Mouse (Mus musculus) heart, embryonic 12.5 days (tissue): ENCODE measurements around the gene Spata46. TPM values are rescaled to one million over a fixed set of nuclear protein-coding genes. Genes with fewer than 3 reads are reported as not detected.

ENCODE experiments used
- ATAC-seq: fragments of 200-750 bp; cut with Nextera tagmentation; 2 replicates; pipeline ENCODE4 v1.8.0; 2017; ENCODE audit warnings: moderate TSS enrichment, moderate library complexity; ENCODE audit not compliant: insufficient number of reproducible peaks, low FRiP score
- H3K27ac ChIP-seq: fragments of 300-500 bp; sonication (generic); 2 replicates; pipeline ENCODE4 v1.5.1; 2016; ENCODE audit warnings: mild to moderate bottlenecking, moderate library complexity; ENCODE audit not compliant: poor library complexity, severe bottlenecking
- H3K27me3 ChIP-seq: fragments of 300-500 bp; sonication (generic); replicated peaks from 2 replicates; pipeline ENCODE4 v1.6.1; 2016; ENCODE audit warnings: mild to moderate bottlenecking, moderate library complexity
- H3K36me3 ChIP-seq: fragments of 300-500 bp; sonication (generic); 2 replicates; pipeline ENCODE4 v1.6.1; 2016; ENCODE audit warnings: mild to moderate bottlenecking, moderate library complexity
- H3K4me1 ChIP-seq: fragments of 300-500 bp; sonication (generic); replicated peaks from 2 replicates; pipeline ENCODE4 v1.6.1; 2016; ENCODE audit warnings: mild to moderate bottlenecking
- H3K4me2 ChIP-seq: fragments of 300-500 bp; sonication (generic); 2 replicates; pipeline ENCODE4 v1.6.1; 2016; ENCODE audit warnings: mild to moderate bottlenecking, moderate library complexity
- H3K4me3 ChIP-seq: fragments of 300-500 bp; sonication (generic); 2 replicates; pipeline ENCODE4 v1.5.1; 2016; ENCODE audit warnings: mild to moderate bottlenecking
- H3K9ac ChIP-seq: fragments of 300-500 bp; sonication (generic); 2 replicates; pipeline ENCODE4 v1.6.1; 2016; ENCODE audit warnings: mild to moderate bottlenecking, moderate library complexity
- H3K9me3 ChIP-seq: fragments of 300-500 bp; sonication (generic); replicated peaks from 2 replicates; pipeline ENCODE4 v1.6.1; 2016; ENCODE audit warnings: mild to moderate bottlenecking, moderate library complexity
- WGBS: fragments of 180-500 bp; shearing (Covaris S2); methylation state at CpG from one replicate; pipeline ENCODE4 v1.1.7; 2016; 5-methylcytosine and 5-hydroxymethylcytosine counted together
- polyA plus RNA-seq: library from polyadenylated mRNA; unstranded; fragments of >200 nt; fragmentation: Nextera tagmentation; extraction: Ambion mirVana; gene quantifications from 2 replicates; pipeline ENCODE4 v1.2.1, GENCODE M21; 2016

Gene Spata46
- polyA plus RNA-seq, 1 experiment from 2014 or later: 1.8 TPM

GRCm38 (mm10) chr1:170343081-170343480 is 34.5 kb downstream of the Spata46 start:
- Histone ChIP-seq H3K4me3 (no peak overlapping the region), H3K27me3 (no peaks in the 10 kb centered on the region), H3K9ac (no peak overlapping the region), H3K9me3 (no peaks in the 10 kb centered on the region), H3K4me2 (no peak overlapping the region), H3K36me3 (peaks cover 10% of the 10 kb centered on the region), H3K4me1 (peaks cover 20% of the 10 kb centered on the region), H3K27ac (no peak overlapping the region)
- 63% methylated on average over 8 of the region's 8 CpGs for WGBS
- ATAC-seq: no peak

- H3K4me3 ChIP-seq: no peak overlapping the region
- no peak overlapping the region for H3K9ac ChIP-seq
- no peaks in the 10 kb centered on the region for H3K27me3 ChIP-seq
- 94% methylated on average over 4 of the region's 4 CpGs for whole genome bisulfite sequencing
- ATAC-seq: no peak
- H3K27ac ChIP-seq: no peak overlapping the region
- H3K9me3 ChIP-seq: no peaks in the 10 kb centered on the region
- no peak overlapping the region for H3K4me2 ChIP-seq
- peaks cover 7% of the 10 kb centered on the region; the same call in 1 of the 2 replicates for H3K36me3 ChIP-seq
- peaks cover 20% of the 10 kb centered on the region for H3K4me1 ChIP-seq
These were observed 35.3 kb downstream of the Spata46 start for GRCm38 (mm10) chr1:170343906-170344305.

- Histone ChIP-seq H3K27ac (peak overlapping the region; percentile 29), H3K9me3 (no peaks in the 10 kb centered on the region), H3K36me3 (0 out of 2 replicates have a peak, but pooled peaks cover 2% of the 10 kb centered on the region), H3K4me3 (no peak overlapping the region), H3K4me2 (no peak overlapping the region), H3K9ac (no peak overlapping the region), H3K4me1 (peaks cover 20% of the 10 kb centered on the region), H3K27me3 (no peaks in the 10 kb centered on the region)
- 65% methylated on average over 3 of the region's 3 CpGs for WGBS
- ATAC-seq: peak; percentile 77
These were observed 37.7 kb downstream of the Spata46 start for GRCm38 (mm10) chr1:170346266-170346665.

- Histone ChIP-seq H3K4me1 (peaks cover 9% of the 10 kb centered on the region), H3K9ac (no peak overlapping the region), H3K9me3 (no peaks in the 10 kb centered on the region), H3K4me2 (no peak overlapping the region), H3K27me3 (no peaks in the 10 kb centered on the region), H3K36me3 (0 out of 2 replicates have a peak, but pooled peaks cover 5% of the 10 kb centered on the region), H3K4me3 (no peak overlapping the region), H3K27ac (no peak overlapping the region)
- ATAC-seq: no peak
These were observed 42.5 kb downstream of the Spata46 start for GRCm38 (mm10) chr1:170351080-170351479.

GRCm38 (mm10) chr1:170353335-170353734 is 44.7 kb downstream of the Spata46 start:
- Histone ChIP-seq H3K9me3 (no peaks in the 10 kb centered on the region), H3K4me1 (peaks cover 9% of the 10 kb centered on the region), H3K9ac (no peak overlapping the region), H3K27ac (no peak overlapping the region), H3K4me2 (no peak overlapping the region), H3K36me3 (0 out of 2 replicates have a peak, but pooled peaks cover 2% of the 10 kb centered on the region), H3K27me3 (no peaks in the 10 kb centered on the region), H3K4me3 (no peak overlapping the region)
- WGBS: 63% methylated on average over 3 of the region's 3 CpGs
- ATAC-seq: no peak

GRCm38 (mm10) chr1:170360183-170360915 is 51.7 kb downstream of the Spata46 start:
- Histone ChIP-seq H3K27me3 (no peaks in the 10 kb centered on the region), H3K4me2 (no peak overlapping the region), H3K36me3 (no peaks in the 10 kb centered on the region), H3K27ac (no peak overlapping the region), H3K9ac (no peak overlapping the region), H3K4me1 (peaks cover 23% of the 10 kb centered on the region), H3K9me3 (no peaks in the 10 kb centered on the region), H3K4me3 (no peak overlapping the region)
- ATAC-seq: no peak
- 64% methylated on average over 10 of the region's 10 CpGs for WGBS

Other genes starting within 250 kb of the Spata46 start
- 7.6 and 7.9 TPM in 2 replicates for gene Ddr2, start 198.0 kb upstream of the Spata46 start, polyA plus RNA-seq
- gene Uap1, start 133.8 kb upstream of the Spata46 start, polyA plus RNA-seq: 61.6 and 66.1 TPM in 2 replicates
- 13.8 and 14.6 TPM in 2 replicates for gene Uhmk1, start 93.4 kb upstream of the Spata46 start, polyA plus RNA-seq
- gene Sh2d1b2, start 76.1 kb upstream of the Spata46 start, polyA plus RNA-seq: not detected in 2 replicates
- gene Sh2d1b1, start 31.5 kb upstream of the Spata46 start, polyA plus RNA-seq: 0.06 TPM in 1 of 2 replicates, not detected in the other
- 7.1 and 8.5 TPM in 2 replicates for gene Gm7694, start 2.5 kb upstream of the Spata46 start, polyA plus RNA-seq